Mouse (Mus musculus) adrenal gland, postnatal 10 days (tissue): ENCODE data around the gene Dppa5a. TPM values are rescaled to one million over a fixed set of nuclear protein-coding genes. Genes with fewer than 3 reads are reported as not detected.
A peak's percentile ranks its signal among the peaks of the same experiment; 100 is the strongest.
"Not testable (repeated sequence)": the region's sequence is repeated elsewhere in the genome, so short reads cannot be mapped to it uniquely, and the experiment has no call there.

Experiments used
- DNase-seq: peaks from one replicate; pipeline ENCODE4 v3.0.0; 2021; ENCODE audit warnings: mixed read lengths
- long read RNA-seq, 2 experiments: library from polyadenylated mRNA; stranded (forward); transcript quantifications; one replicate each; pipeline ENCODE4 v2.0.0; 2021
- total RNA-seq, 2 experiments: library from RNA; stranded (reverse); gene quantifications; 2 replicates each; pipeline ENCODE4 v1.2.3; 2021

Gene Dppa5a
- under 1 TPM in 1 of 2 experiments, not detected in 1; 0.51 TPM for total RNA-seq
- long read RNA-seq, experiment 1 = 0 reads
- long read RNA-seq, experiment 2, partial matches to known transcripts = 0 of 1 reads
- long read RNA-seq, experiment 2, other reads (novel, unspliced or antisense) = 0 of 1 reads

- DNase-seq = not testable (repeated sequence)
Observed at GRCm38 (mm10) chr9:78367959-78368358, at the start of gene Dppa5a. Gene Dppa5a (minus strand): TSS chr9:78368177.

- DNase-seq = no peak
Observed at GRCm38 (mm10) chr9:78401596-78401995, 33.6 kb upstream of the Dppa5a start.

- DNase-seq = no peak
Observed at GRCm38 (mm10) chr9:78400570-78400969, 32.6 kb upstream of the Dppa5a start.

- no peak for DNase-seq
Observed at GRCm38 (mm10) chr9:78396517-78396916, 28.5 kb upstream of the Dppa5a start.

- peak; percentile 33 for DNase-seq
Observed at GRCm38 (mm10) chr9:78395630-78396351, 27.8 kb upstream of the Dppa5a start, which contains the start of gene Ddx43. Gene Ddx43 (plus strand): TSS chr9:78395777.

GRCm38 (mm10) chr9:78395244-78395629 lies 27.3 kb upstream of the Dppa5a start:
- no peak for DNase-seq

- DNase-seq = no peak
Observed at GRCm38 (mm10) chr9:78394602-78395001, 26.6 kb upstream of the Dppa5a start.

GRCm38 (mm10) chr9:78393741-78394140 lies 25.8 kb upstream of the Dppa5a start:
- DNase-seq = no peak

GRCm38 (mm10) chr9:78389981-78390380 lies 22.0 kb upstream of the Dppa5a start:
- no peak for DNase-seq

GRCm38 (mm10) chr9:78386947-78387346 lies 19.0 kb upstream of the Dppa5a start:
- DNase-seq = no peak

- DNase-seq = no peak
Observed at GRCm38 (mm10) chr9:78385893-78386292, 17.9 kb upstream of the Dppa5a start.

GRCm38 (mm10) chr9:78378113-78378785 lies 10.3 kb upstream of the Dppa5a start, which contains the start of gene Ooep:
Gene Ooep (minus strand): TSS chr9:78378725.
- DNase-seq = peak; percentile 22

- no peak for DNase-seq
Observed at GRCm38 (mm10) chr9:78377546-78377945, 9.6 kb upstream of the Dppa5a start.

GRCm38 (mm10) chr9:78375486-78375885 lies 7.5 kb upstream of the Dppa5a start:
- DNase-seq = no peak

- no peak for DNase-seq
Observed at GRCm38 (mm10) chr9:78374885-78375389, 7.0 kb upstream of the Dppa5a start.

- no peak for DNase-seq
Observed at GRCm38 (mm10) chr9:78374397-78374796, 6.4 kb upstream of the Dppa5a start.

GRCm38 (mm10) chr9:78372827-78373504 lies 5.0 kb upstream of the Dppa5a start:
- no peak for DNase-seq

- no peak for DNase-seq
Observed at GRCm38 (mm10) chr9:78371441-78371840, 3.5 kb upstream of the Dppa5a start.

GRCm38 (mm10) chr9:78369786-78370185 lies 1.8 kb upstream of the Dppa5a start:
- DNase-seq = no peak

- no peak for DNase-seq
Observed at GRCm38 (mm10) chr9:78369349-78369748, 1.4 kb upstream of the Dppa5a start.

- DNase-seq = no peak
Observed at GRCm38 (mm10) chr9:78368671-78369293, 805 bp upstream of the Dppa5a start.
